Mouse (Mus musculus) liver, postnatal 0 days (tissue): ENCODE data around the gene Ptgis.

Source experiments
- CTCF ChIP-seq: sonication (generic); IDR thresholded peaks from 2 replicates; pipeline ENCODE4 v1.5.1; 2016; ENCODE audit warnings: antibody characterized with exemption, low read depth
- EP300 ChIP-seq: IDR thresholded peaks from 2 replicates; pipeline ENCODE4 v1.6.1; 2016; ENCODE audit warnings: antibody characterized with exemption, low read depth, mild to moderate bottlenecking

DNA sequence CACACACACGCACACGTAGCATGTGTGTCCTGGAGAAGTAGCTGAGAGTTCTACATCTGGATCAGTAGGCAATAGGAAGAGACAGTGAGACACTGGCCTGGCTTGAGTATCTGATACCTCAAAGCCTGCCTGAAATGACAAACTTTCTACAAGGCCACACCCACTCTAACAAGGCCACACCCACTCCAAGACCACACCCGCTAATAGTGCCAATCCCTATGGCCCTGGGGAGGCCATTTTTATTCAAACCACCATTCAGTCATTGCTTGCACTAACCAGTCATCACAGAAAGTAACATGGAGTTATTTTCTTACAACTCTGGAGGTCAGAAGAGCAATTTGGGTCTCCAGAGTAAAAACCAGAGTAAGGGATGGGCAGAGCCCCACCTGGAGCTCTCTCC is 32.3 kb upstream of the Ptgis start:
- TF ChIP-seq EP300 (no peak), CTCF (no peak)
